Mouse (Mus musculus) heart, embryonic 14.5 days (tissue): ENCODE measurements around the gene Mars. TPM values are rescaled to one million over a fixed set of nuclear protein-coding genes. Genes with fewer than 3 reads are reported as not detected.
"Not testable (repeated sequence)": the region's sequence is repeated elsewhere in the genome, so short reads cannot be mapped to it uniquely, and the experiment has no call there.

Experiments
- ATAC-seq: fragments of 200-750 bp; cut with Nextera tagmentation; 2 replicates; pipeline ENCODE4 v1.8.0; 2017; ENCODE audit warnings: low read depth, moderate TSS enrichment; ENCODE audit not compliant: insufficient number of reproducible peaks, insufficient read depth, low FRiP score
- H3K27ac ChIP-seq, 2 experiments: fragments of 200-500 bp in 1 of 2; fragments of 300-500 bp in 1 of 2; sonication (generic) in 1 of 2; replicated peaks in 1 of 2; 2 replicates each; pipeline ENCODE4 v1.5.1; 2012 to 2014; ENCODE audit warnings: low read depth in 2 of 2, low read length in 2 of 2, control low read depth in 1 of 2, mild to moderate bottlenecking in 1 of 2, mixed read lengths in 1 of 2; ENCODE audit not compliant: control insufficient read depth in 1 of 2, insufficient read depth in 1 of 2
- H3K27me3 ChIP-seq: fragments of 300-500 bp; sonication (generic); 2 replicates; pipeline ENCODE4 v1.6.1; 2014; ENCODE audit warnings: mild to moderate bottlenecking, low read length, control low read depth; ENCODE audit not compliant: control insufficient read depth, insufficient read depth
- H3K36me3 ChIP-seq: fragments of 300-500 bp; sonication (generic); 2 replicates; pipeline ENCODE4 v1.6.1; 2014; ENCODE audit warnings: mild to moderate bottlenecking, control low read depth, low read length, mixed read lengths; ENCODE audit not compliant: control insufficient read depth, insufficient read depth
- H3K4me1 ChIP-seq, 2 experiments: fragments of 200-500 bp in 1 of 2; fragments of 300-500 bp in 1 of 2; sonication (generic) in 1 of 2; 2 replicates each; pipeline ENCODE4 v1.6.1; 2012 to 2014; ENCODE audit warnings: low read length in 2 of 2, control low read depth in 1 of 2, mixed read lengths in 1 of 2; ENCODE audit not compliant: control insufficient read depth in 2 of 2, insufficient read depth in 2 of 2
- H3K4me2 ChIP-seq: fragments of 300-500 bp; sonication (generic); 2 replicates; pipeline ENCODE4 v1.6.1; 2014; ENCODE audit warnings: mild to moderate bottlenecking, low read length
- H3K4me3 ChIP-seq, 2 experiments: fragments of 200-500 bp in 1 of 2; fragments of 300-500 bp in 1 of 2; sonication (generic) in 1 of 2; 2 replicates each; pipeline ENCODE4 v1.5.1; 2012 to 2014; ENCODE audit warnings: low read length in 2 of 2, mild to moderate bottlenecking in 2 of 2, control low read depth in 1 of 2, low read depth in 1 of 2, moderate library complexity in 1 of 2; ENCODE audit not compliant: control insufficient read depth in 1 of 2, insufficient read depth in 1 of 2
- H3K9ac ChIP-seq: fragments of 300-500 bp; sonication (generic); 2 replicates; pipeline ENCODE4 v1.6.1; 2014; ENCODE audit warnings: mild to moderate bottlenecking, low read length
- H3K9me3 ChIP-seq: fragments of 300-500 bp; sonication (generic); 2 replicates; pipeline ENCODE4 v1.6.1; 2016; ENCODE audit warnings: low read length, control low read depth; ENCODE audit not compliant: control insufficient read depth
- WGBS: fragments of 180-500 bp; shearing (Covaris S2); extraction: QIAGEN DNeasy Blood & Tissue Kit; methylation state at CpG from one replicate; pipeline ENCODE4 v1.1.7; 2014; 5-methylcytosine and 5-hydroxymethylcytosine counted together
- polyA plus RNA-seq: library from polyadenylated mRNA; unstranded; fragments of >200 nt; fragmentation: Nextera tagmentation; extraction: Ambion mirVana; gene quantifications from 2 replicates; pipeline ENCODE4 v1.2.1, GENCODE M21; 2014

Gene Mars
- polyA plus RNA-seq, 1 experiment from 2014 or later, result 76.1 TPM

DNA sequence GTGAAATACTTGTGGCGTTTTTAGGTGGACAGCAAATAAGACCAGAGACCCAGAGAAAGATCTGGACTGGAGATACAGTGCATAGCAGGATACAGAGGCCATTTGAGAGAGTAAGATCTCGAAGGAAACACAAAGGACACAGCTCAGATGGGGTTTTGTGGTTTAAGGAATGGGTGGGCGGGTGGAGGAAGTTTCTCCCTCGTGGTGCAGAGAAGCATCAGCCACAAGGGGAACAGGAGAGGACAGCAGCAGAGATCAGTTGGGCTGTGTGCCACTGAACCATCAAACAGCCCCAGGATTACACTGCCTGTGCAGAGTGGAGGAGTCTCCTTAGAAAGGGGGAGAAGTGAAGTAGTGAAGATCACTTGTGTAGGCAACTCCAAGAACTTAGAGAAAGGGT is 6.4 kb upstream of the Mars start:
- WGBS, result 38% methylated on average over 4 of the region's 4 CpGs
- no peaks in the 10 kb centered on the region for H3K36me3 ChIP-seq
- no peak overlapping the region for H3K27ac ChIP-seq
- H3K9ac ChIP-seq, result no peak overlapping the region
- ATAC-seq, result no peak
- no peaks in the 10 kb centered on the region for H3K9me3 ChIP-seq
- H3K4me3 ChIP-seq, result no peak overlapping the region
- H3K4me2 ChIP-seq, result no peak overlapping the region
- no peaks in the 10 kb centered on the region; the same call in 1 of the 2 replicates for H3K27me3 ChIP-seq
- H3K4me1 ChIP-seq, result no peaks in the 10 kb centered on the region

GRCm38 (mm10) chr10:127317277-127317676 is 5.7 kb upstream of the Mars start:
- no peaks in the 10 kb centered on the region; the same call in 1 of the 2 replicates for H3K27me3 ChIP-seq
- ATAC-seq, result no peak
- no peak overlapping the region for H3K9ac ChIP-seq
- no peaks in the 10 kb centered on the region for H3K4me1 ChIP-seq
- no peaks in the 10 kb centered on the region for H3K36me3 ChIP-seq
- H3K27ac ChIP-seq, result no peak overlapping the region
- H3K4me2 ChIP-seq, result no peak overlapping the region
- H3K4me3 ChIP-seq, result no peak overlapping the region
- WGBS, result 69% methylated on average over 2 of the region's 2 CpGs
- no peaks in the 10 kb centered on the region for H3K9me3 ChIP-seq

DNA sequence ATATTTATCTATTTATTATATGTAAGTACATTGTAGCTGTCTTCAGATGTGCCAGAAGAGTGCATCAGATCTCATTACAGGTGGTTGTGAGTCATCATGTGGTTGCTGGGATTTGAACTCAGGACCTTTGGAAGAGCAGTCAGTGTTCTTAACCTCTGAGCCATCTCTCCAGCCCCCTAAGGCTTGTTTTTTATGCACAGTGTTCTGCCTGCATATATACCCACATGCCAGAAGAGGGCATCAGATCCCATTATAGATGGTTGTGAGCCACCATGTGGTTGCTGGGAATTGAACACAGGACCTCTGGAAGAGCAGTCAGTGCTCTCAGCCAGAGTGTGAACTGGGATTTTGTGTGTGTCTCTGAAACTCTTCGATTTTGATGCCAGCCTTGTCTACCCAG is 3.4 kb upstream of the Mars start:
- 66% methylated on average over 1 of the region's 1 CpGs for WGBS
- not testable (repeated sequence) for H3K9me3 ChIP-seq, H3K4me1 ChIP-seq, H3K36me3 ChIP-seq, H3K9ac ChIP-seq, H3K27ac ChIP-seq, ATAC-seq, H3K4me2 ChIP-seq, H3K27me3 ChIP-seq, H3K4me3 ChIP-seq

- ATAC-seq, result not testable (repeated sequence)
- WGBS, result 87% methylated on average over 5 of the region's 5 CpGs
These were observed 1.9 kb upstream of the Mars start for GRCm38 (mm10) chr10:127313516-127313915.

GRCm38 (mm10) chr10:127312858-127313257 is 1.3 kb upstream of the Mars start:
- Histone ChIP-seq H3K9me3 (no peaks in the 10 kb centered on the region), H3K27me3 (no peaks in the 10 kb centered on the region), H3K9ac (no peak overlapping the region), H3K36me3 (peaks cover 13% of the 10 kb centered on the region), H3K4me1 (peaks cover 2 to 7% of the 10 kb centered on the region in 2 experiments; a peak in 3 of 4 replicates), H3K27ac (no peak overlapping the region), H3K4me2 (no peak overlapping the region), H3K4me3 (no peak overlapping the region)
- WGBS, result 58% methylated on average over 4 of the region's 4 CpGs
- no peak for ATAC-seq

More at GRCm38 (mm10) chr10:127313516-127313915, 1.9 kb upstream of the Mars start:
- H3K36me3 ChIP-seq, H3K9me3 ChIP-seq, H3K4me3 ChIP-seq, H3K4me1 ChIP-seq, H3K27ac ChIP-seq, H3K9ac ChIP-seq, H3K4me2 ChIP-seq, H3K27me3 ChIP-seq: not testable (repeated sequence)

DNA sequence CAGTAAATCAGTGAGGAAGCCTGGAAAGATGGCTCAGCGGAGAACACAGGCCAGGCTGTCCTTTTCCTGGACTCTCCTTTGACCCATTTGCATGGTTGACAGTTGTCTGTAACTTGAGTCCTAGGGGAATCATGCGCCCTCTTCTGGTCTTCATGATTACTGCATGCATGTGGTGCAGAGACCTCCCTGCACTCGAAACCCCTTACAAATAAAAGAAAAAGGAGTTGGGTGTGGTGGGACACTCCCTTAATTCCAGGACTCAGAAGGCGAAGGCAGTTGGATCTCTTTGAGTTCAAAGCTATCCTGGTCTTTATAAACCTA is 730 bp upstream of the Mars start:
- Histone ChIP-seq H3K9ac (peak overlapping the region; percentile 82), H3K9me3 (no peaks in the 10 kb centered on the region), H3K27me3 (no peaks in the 10 kb centered on the region), H3K4me3 (peak overlapping the region; percentile 74 to 90), H3K4me1 (peaks cover 2 to 7% of the 10 kb centered on the region in 2 experiments; a peak in 3 of 4 replicates), H3K4me2 (peak overlapping the region; percentile 82), H3K36me3 (peaks cover 18% of the 10 kb centered on the region), H3K27ac (peak overlapping the region; percentile 70 to 79)
- 5% methylated on average over 4 of the region's 4 CpGs for WGBS
- ATAC-seq, result peak; percentile 48; the same call in 1 of the 2 replicates

DNA sequence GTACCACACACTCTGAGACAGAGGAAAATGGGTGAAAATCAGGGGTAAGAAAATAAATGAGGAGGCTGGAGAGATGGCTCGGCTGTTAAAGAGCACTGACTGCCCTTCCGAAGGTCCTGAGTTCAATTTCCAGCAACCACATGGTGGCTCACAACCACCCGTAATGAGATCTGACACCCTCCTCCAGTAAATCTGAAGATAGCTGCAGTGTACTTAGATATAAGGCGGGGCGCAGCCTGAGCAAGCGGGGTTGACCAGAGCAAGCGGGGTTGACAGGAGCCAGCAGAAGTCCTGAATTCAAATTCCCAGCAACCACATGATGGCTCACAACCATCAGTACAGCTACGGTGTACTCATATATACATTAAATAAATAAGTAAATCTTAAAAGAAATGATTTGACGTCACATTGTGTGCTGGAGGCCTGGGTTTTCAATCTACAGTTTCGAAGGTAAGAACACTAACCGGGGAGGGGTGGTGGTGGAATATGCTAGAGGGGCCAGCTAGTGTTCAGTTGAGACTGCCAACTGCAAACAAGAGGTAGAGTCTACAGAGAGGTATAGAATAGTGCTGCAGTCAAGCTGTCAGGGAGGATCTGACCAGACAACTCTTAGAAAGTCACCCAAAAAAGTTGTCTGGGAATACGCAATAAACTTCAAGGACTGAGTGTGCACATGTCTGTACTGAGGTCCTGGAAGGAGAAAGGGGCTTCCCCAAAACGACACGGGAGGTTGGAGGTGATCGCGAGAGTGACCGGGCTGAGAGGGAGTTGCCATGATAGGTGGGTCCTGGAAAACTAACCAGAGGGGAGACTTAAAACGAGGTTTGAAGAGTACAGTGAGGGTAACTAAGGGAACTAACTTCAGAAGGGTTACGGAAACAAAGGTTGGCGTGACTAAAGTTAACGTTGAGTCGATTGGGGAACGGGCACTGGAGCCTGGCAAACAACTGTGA is 787 bp downstream of the Mars start:
- Histone ChIP-seq H3K9me3 (no peaks in the 10 kb centered on the region), H3K27me3 (no peaks in the 10 kb centered on the region), H3K4me3 (peak overlapping the region; percentile 74 to 90), H3K4me1 (peaks cover 2 to 7% of the 10 kb centered on the region in 2 experiments; a peak in 3 of 4 replicates), H3K36me3 (peaks cover 33% of the 10 kb centered on the region), H3K27ac (peak overlapping the region; percentile 6 to 64; a peak in 3 of 4 replicates), H3K9ac (peak overlapping the region; percentile 82), H3K4me2 (peak overlapping the region; percentile 82)
- ATAC-seq, result peak; percentile 25; the same call in 1 of the 2 replicates
- WGBS, result 34% methylated on average over 23 of the region's 23 CpGs
